Mouse (Mus musculus): ENCODE measurements at regions not wholly inside any gene's neighbourhood (a gene's known extent, or its start where the extent isn't known, plus 50 kb on each side); places are given as distances from the start of the nearest gene placed in this dataset.

DNA sequence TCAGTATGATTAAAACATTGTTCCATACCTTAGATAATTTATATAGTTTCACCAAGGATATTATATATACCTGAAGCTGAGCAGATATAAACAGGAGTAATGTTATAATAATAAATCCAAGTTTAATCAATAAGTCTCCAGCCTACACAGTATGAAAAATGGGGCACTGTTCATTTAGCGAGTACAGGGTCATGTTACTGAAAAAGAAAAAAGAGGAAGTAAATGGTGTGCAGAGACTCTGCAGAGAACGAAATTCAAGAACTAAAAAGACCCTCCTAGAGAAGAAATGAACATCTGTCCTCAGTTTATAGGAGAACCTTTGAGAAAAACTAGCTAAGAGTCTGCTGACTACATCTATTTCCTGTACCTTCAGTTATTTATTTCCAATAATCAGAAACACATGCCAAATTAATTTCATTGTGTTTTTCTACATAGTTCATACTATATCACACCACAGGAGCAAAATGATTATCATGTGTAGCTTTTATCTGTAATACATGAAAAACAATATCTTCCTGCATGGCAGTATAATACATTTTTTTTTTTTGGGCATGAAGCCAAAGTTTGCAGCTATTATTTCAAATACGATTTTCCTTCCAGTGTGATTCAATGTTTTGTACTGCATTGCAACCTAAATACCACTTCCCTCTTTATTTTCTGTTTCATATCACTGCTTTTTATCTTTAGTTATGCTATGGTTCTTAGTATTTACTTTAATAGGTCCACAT, 493.2 kb downstream of the Kcnt2 start:
- TF ChIP-seq CTCF (IDR thresholded peaks at IDR 0.05; ENCODE audit: borderline replicate concordance, insufficient read depth, low read depth, low read length) = no peak
- no peak for TF ChIP-seq POLR2A (IDR thresholded peaks at IDR 0.05; ENCODE audit: borderline replicate concordance, insufficient read depth, low read length)
